Mouse (Mus musculus): ENCODE measurements around the gene Myo10. TPM values are rescaled to one million over a fixed set of nuclear protein-coding genes. Genes with fewer than 3 reads are reported as not detected.

The Myo10 gene
- total and polyA plus RNA-seq, 2 experiments from 2014 or later = 29.2 to 30.0 TPM

DNA sequence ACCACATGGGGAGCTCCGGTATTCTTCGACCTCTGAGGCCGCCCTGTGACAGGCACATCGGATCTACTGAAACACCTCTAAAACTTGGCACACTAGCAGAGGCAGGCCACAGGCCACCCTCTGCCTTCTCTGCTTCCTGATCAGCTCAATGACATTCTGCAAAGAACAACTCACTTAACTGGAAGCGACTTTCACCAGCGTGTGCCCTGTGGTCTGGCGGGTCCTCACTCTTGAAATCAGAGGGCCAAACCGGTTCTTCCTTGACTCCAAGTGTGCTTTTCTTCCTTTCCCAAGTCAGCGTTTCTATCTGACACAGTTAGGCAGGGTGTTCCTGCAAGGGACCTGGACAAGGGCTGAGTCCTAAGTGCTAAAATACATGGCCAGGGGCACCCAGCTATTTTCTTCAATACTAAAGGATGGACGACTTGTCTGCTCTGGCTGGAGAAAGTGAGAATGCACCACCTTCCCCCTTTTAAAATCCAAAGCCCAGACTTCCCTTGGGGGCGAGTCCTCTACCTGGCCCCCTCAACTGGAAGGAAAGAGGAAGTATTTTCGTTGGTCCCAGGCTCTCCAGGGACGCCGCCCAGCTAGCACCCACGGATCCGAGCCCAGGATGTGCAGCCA is 220.2 kb downstream of the Myo10 start:
- Histone ChIP-seq H3K4me2 (ENCODE audit: low read depth, low read length) (peak overlapping the region; percentile 88), H3K36me3 (ENCODE audit: insufficient read depth, low read length) (no peaks in the 10 kb centered on the region), H3K9ac (replicated peaks; ENCODE audit: low read length) (peak overlapping the region; percentile 63), H3K27me3 (ENCODE audit: insufficient read depth, low read length) (no peaks in the 10 kb centered on the region), H3K27ac (peak overlapping the region; percentile 67), H3K9me3 (ENCODE audit: low read length) (no peaks in the 10 kb centered on the region), H3K4me1 (ENCODE audit: insufficient read depth, low read length) (0 out of 2 replicates have a peak, but pooled peaks cover 3% of the 10 kb centered on the region), H3K4me3 (ENCODE audit: low read length) (peak overlapping the region; percentile 70)
- DNase-seq (ENCODE audit: low spot score) = no peak
- 12% methylated on average over 16 of the region's 16 CpGs for WGBS
- peak; percentile 19 for ATAC-seq
- TF ChIP-seq CTCF (IDR thresholded peaks at IDR 0.05; ENCODE audit: low read depth) = no peak

DNA sequence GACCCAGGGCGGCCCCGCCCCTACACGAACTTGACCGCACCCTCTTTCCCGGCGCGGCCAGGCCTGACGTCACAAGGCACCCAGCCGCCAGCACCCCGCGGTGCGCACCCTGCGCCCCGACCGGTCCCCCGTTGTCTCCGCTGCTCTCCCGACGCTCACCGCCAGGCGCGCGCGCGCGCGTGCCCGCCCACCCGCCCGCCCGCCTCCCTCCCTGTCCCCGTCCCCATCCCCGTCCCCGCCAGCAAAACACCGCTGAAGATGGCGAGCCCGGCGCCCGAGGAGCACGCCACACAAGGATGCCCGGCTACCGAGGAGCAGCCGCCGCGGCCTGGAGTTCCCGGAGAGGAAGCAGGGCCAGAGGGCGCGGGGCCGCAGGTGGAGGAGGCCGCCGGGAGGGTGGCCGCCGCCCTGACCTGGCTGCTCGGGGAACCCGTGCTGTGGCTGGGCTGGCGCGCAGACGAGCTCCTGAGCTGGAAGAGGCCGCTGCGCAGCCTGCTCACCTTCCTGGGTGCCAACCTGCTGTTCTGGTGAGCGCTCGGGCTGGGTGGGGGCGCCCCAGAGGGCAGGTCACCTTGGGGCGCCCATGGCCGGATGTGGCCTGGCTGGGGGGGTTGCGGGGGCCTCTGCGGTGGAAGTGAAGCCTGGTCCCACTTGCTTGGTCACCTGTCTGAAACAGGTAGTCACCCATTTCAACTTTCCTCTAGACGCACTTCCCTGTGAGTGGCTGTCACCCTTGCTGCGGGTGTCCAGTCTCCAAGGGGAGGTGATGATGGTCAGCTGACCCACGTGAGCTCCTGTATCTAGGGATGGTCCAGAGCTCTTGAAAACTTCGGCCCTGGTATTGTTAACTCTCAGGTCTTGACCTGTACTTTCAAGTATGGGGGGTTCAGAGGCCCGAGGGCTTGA is 221.0 kb downstream of the Myo10 start, which contains the start of gene Retreg1:
TSS of gene Retreg1 (plus strand) at position 95 of the 906 bp plus-strand sequence.
- 0 out of 2 replicates have a peak, but pooled peaks cover 3% of the 10 kb centered on the region for H3K4me1 ChIP-seq (ENCODE audit: insufficient read depth, low read length)
- under 1% methylated on average over 68 of the region's 72 CpGs for WGBS
- ATAC-seq = peak; percentile 86
- H3K27me3 ChIP-seq (ENCODE audit: insufficient read depth, low read length) = no peaks in the 10 kb centered on the region
- no peaks in the 10 kb centered on the region for H3K9me3 ChIP-seq (ENCODE audit: low read length)
- peak within 1 kb of the TSS; percentile 63 for H3K9ac ChIP-seq (replicated peaks; ENCODE audit: low read length)
- peak; percentile 62 for DNase-seq (ENCODE audit: low spot score)
- peak within 1 kb of the TSS; percentile 88 for H3K4me2 ChIP-seq (ENCODE audit: low read depth, low read length)
- H3K4me3 ChIP-seq (ENCODE audit: low read length) = peak within 1 kb of the TSS; percentile 70
- no peak for TF ChIP-seq CTCF (IDR thresholded peaks at IDR 0.05; ENCODE audit: low read depth)
- H3K36me3 ChIP-seq (ENCODE audit: insufficient read depth, low read length) = no peaks in the 10 kb centered on the region
- peak within 1 kb of the TSS; percentile 67 for H3K27ac ChIP-seq

DNA sequence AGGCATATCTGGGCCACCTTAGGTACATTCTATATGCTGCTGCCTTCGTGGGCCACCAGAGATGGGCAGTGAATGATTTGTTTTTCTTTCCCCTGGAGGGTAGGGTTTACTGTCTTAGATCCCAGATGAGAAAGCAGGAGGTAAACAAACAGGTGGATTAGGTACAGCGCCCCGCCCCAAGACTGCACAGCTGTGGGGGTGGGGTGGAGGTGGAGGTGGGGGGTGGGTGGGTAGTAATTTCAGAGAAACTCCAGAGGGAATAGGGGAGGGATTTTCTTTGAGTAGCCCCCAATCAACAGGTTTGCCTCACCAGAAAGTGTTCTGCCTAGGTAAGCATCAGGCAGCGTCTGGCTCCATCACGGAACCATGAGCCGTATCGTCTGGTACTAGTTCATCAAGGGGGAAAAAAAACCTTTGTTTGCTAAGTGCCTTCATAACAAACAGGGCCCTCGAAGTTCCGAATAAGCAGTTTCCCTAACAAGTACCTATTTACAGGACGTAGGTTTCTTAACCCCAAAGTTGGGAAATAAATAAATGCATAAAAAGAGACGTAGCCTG is 221.8 kb downstream of the Myo10 start:
- Histone ChIP-seq H3K4me2 (ENCODE audit: low read depth, low read length) (peak overlapping the region; percentile 88), H3K9me3 (ENCODE audit: low read length) (no peaks in the 10 kb centered on the region), H3K4me3 (ENCODE audit: low read length) (peak overlapping the region; percentile 70), H3K27ac (no peak overlapping the region), H3K9ac (replicated peaks; ENCODE audit: low read length) (peak overlapping the region; percentile 63), H3K27me3 (ENCODE audit: insufficient read depth, low read length) (no peaks in the 10 kb centered on the region), H3K36me3 (ENCODE audit: insufficient read depth, low read length) (no peaks in the 10 kb centered on the region), H3K4me1 (ENCODE audit: insufficient read depth, low read length) (0 out of 2 replicates have a peak, but pooled peaks cover 3% of the 10 kb centered on the region)
- peak; percentile 25 for ATAC-seq
- WGBS = 12% methylated on average over 11 of the region's 11 CpGs
- peak; percentile 15 for DNase-seq (ENCODE audit: low spot score)
- TF ChIP-seq CTCF (IDR thresholded peaks at IDR 0.05; ENCODE audit: low read depth) = no peak

DNA sequence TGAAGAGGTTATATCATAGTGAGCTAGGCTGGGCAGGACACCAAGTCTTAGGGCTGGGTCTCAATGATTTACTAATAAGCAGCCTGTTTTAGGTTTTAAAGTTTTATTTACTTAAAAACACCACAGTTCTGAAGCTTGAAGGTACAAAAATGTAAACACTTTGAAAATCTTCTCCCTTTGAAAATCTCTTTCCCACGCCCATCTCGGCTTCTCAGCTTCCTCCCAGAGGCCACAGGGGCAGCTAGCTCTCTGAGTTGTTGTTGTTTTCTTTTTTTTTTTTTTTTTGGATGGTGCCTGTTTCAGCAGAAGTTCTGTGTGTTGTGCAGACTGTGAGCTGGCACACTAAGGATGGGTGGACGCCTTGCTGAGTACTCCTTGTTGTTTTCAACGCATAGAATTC is 222.4 kb downstream of the Myo10 start:
- H3K4me1 ChIP-seq (ENCODE audit: insufficient read depth, low read length) = 0 out of 2 replicates have a peak, but pooled peaks cover 3% of the 10 kb centered on the region
- H3K4me3 ChIP-seq (ENCODE audit: low read length) = peak overlapping the region; percentile 70
- WGBS = 55% methylated on average over 4 of the region's 4 CpGs
- H3K9ac ChIP-seq (replicated peaks; ENCODE audit: low read length) = no peak overlapping the region
- H3K36me3 ChIP-seq (ENCODE audit: insufficient read depth, low read length) = no peaks in the 10 kb centered on the region
- no peaks in the 10 kb centered on the region for H3K9me3 ChIP-seq (ENCODE audit: low read length)
- no peak for ATAC-seq
- H3K27ac ChIP-seq = no peak overlapping the region
- peak overlapping the region; percentile 88 for H3K4me2 ChIP-seq (ENCODE audit: low read depth, low read length)
- DNase-seq (ENCODE audit: low spot score) = no peak
- no peak for TF ChIP-seq CTCF (IDR thresholded peaks at IDR 0.05; ENCODE audit: low read depth)
- H3K27me3 ChIP-seq (ENCODE audit: insufficient read depth, low read length) = no peaks in the 10 kb centered on the region

DNA sequence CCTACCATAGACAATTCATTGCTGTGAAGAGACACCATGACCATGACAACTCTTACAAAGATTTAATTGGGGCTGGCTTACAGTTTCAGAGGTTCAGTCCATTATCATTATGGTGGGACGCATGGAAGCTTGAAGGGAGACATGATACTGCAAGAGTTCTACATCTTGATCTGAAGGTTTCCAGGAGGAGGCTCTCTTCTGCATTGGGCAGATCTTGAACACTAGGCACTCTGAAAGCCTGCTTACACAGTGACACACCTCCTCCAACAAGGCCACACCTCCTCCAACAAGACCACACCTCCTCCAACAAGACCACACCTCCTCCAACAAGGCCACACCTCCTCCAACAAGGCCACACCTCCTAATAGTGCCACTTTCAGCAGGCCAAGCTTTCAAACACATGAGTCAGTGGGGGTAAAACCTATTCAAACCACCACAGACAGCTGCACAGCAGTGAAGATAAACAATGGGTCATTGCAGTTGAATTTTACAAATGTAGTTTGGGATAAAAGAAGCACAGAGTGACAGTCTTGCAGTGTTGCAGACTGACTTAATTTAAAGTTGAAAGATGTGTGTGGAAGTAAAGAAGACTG is 225.3 kb downstream of the Myo10 start:
- no peak for DNase-seq (ENCODE audit: low spot score)
- no peak overlapping the region for H3K4me3 ChIP-seq (ENCODE audit: low read length)
- no peak for ATAC-seq
- no peaks in the 10 kb centered on the region for H3K36me3 ChIP-seq (ENCODE audit: insufficient read depth, low read length)
- H3K27ac ChIP-seq = no peak overlapping the region
- 0 out of 2 replicates have a peak, but pooled peaks cover 3% of the 10 kb centered on the region for H3K4me1 ChIP-seq (ENCODE audit: insufficient read depth, low read length)
- H3K4me2 ChIP-seq (ENCODE audit: low read depth, low read length) = no peak overlapping the region
- H3K9ac ChIP-seq (replicated peaks; ENCODE audit: low read length) = no peak overlapping the region
- no peak for TF ChIP-seq CTCF (IDR thresholded peaks at IDR 0.05; ENCODE audit: low read depth)
- WGBS = 97% methylated on average over 1 of the region's 1 CpGs
- no peaks in the 10 kb centered on the region for H3K9me3 ChIP-seq (ENCODE audit: low read length)
- H3K27me3 ChIP-seq (ENCODE audit: insufficient read depth, low read length) = no peaks in the 10 kb centered on the region

DNA sequence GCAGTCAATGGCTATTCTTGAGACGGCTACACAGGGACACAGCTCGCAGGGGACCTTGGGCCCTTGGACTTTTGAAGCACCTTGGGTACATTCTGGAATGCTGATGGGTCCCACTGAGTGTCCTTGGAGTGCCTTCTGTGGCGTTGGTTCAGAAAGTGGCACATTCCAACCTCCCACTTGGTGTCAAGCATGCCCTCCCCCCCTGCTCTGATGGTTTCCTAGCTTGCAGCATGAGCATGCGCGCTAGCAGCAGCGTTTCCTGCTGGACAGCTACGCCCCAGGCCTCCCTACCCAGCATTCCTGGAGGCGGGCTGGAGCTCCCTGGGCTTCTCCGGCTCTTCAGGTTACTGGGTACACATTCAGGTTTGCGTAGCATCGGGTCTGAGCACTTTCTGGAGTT is 228.2 kb downstream of the Myo10 start:
- H3K9me3 ChIP-seq (ENCODE audit: low read length) = no peaks in the 10 kb centered on the region
- TF ChIP-seq CTCF (IDR thresholded peaks at IDR 0.05; ENCODE audit: low read depth) = no peak
- 78% methylated on average over 11 of the region's 11 CpGs for WGBS
- H3K9ac ChIP-seq (replicated peaks; ENCODE audit: low read length) = no peak overlapping the region
- ATAC-seq = no peak
- H3K27me3 ChIP-seq (ENCODE audit: insufficient read depth, low read length) = no peaks in the 10 kb centered on the region
- H3K4me3 ChIP-seq (ENCODE audit: low read length) = no peak overlapping the region
- H3K27ac ChIP-seq = no peak overlapping the region
- no peaks in the 10 kb centered on the region for H3K36me3 ChIP-seq (ENCODE audit: insufficient read depth, low read length)
- H3K4me2 ChIP-seq (ENCODE audit: low read depth, low read length) = no peak overlapping the region
- DNase-seq (ENCODE audit: low spot score) = no peak
- no peaks in the 10 kb centered on the region for H3K4me1 ChIP-seq (ENCODE audit: insufficient read depth, low read length)

Measured in hindbrain, postnatal 0 days (tissue).